Mouse (Mus musculus) CH12.LX (cell line): ENCODE measurements around the gene Hs3st3a1. TPM values are rescaled to one million over a fixed set of nuclear protein-coding genes. Genes with fewer than 3 reads are reported as not detected.

Source experiments
- DNase-seq: peaks from one replicate; pipeline ENCODE4 v3.0.0-alpha.2; 2013; ENCODE audit errors: extremely low read depth
- H3K27ac ChIP-seq: 2 replicates; pipeline ENCODE4 v1.5.1; 2012; ENCODE audit warnings: low read depth, mild to moderate bottlenecking, control low read depth, moderate library complexity; ENCODE audit not compliant: insufficient read depth
- H3K27me3 ChIP-seq: replicated peaks from 2 replicates; pipeline ENCODE3; 2012; ENCODE audit warnings: inconsistent platforms
- H3K36me3 ChIP-seq, 2 experiments: replicated peaks in 1 of 2; 2 replicates each; pipeline versions ENCODE3 to v1.6.1; 2012; ENCODE audit warnings: inconsistent platforms in 1 of 2, low read length in 1 of 2, mild to moderate bottlenecking in 1 of 2, mixed read lengths in 1 of 2, moderate library complexity in 1 of 2; ENCODE audit not compliant: control insufficient read depth in 1 of 2, insufficient read depth in 1 of 2
- H3K4me1 ChIP-seq, 2 experiments: 2 replicates each; pipeline ENCODE4 v1.6.1; 2012; ENCODE audit warnings: inconsistent platforms in 1 of 2, moderate library complexity in 1 of 2; ENCODE audit not compliant: insufficient read depth in 2 of 2, control insufficient read depth in 1 of 2
- H3K4me2 ChIP-seq: 2 replicates; pipeline ENCODE4 v1.6.1; 2012; ENCODE audit warnings: low read depth, mild to moderate bottlenecking, control low read depth; ENCODE audit not compliant: poor library complexity, insufficient read depth, severe bottlenecking
- H3K4me3 ChIP-seq, 3 experiments: fragments of 150-350 bp in 1 of 3; sonication (generic) in 1 of 3; replicated peaks in 1 of 3; 2 replicates each; pipeline versions ENCODE3 to v1.5.1; 2011 to 2012; ENCODE audit warnings: low read depth in 2 of 3, low read length in 2 of 3, mild to moderate bottlenecking in 2 of 3, moderate library complexity in 2 of 3, control low read depth in 1 of 3, improper control_type of control experiment in 1 of 3, inconsistent platforms in 1 of 3, mixed read lengths in 1 of 3; ENCODE audit not compliant: poor library complexity in 1 of 3
- H3K79me2 ChIP-seq: replicated peaks from 2 replicates; pipeline ENCODE4 v1.6.1; 2012; ENCODE audit warnings: mild to moderate bottlenecking, moderate library complexity; ENCODE audit not compliant: control insufficient read depth, poor library complexity, insufficient read depth, severe bottlenecking; ENCODE audit errors: extremely low read depth
- H3K9ac ChIP-seq: 2 replicates; pipeline ENCODE4 v1.6.1; 2012; ENCODE audit warnings: low read depth, mild to moderate bottlenecking, control low read depth, moderate library complexity; ENCODE audit not compliant: insufficient read depth
- H3K9me3 ChIP-seq: replicated peaks from 2 replicates; pipeline ENCODE3; 2012; ENCODE audit warnings: low read length, inconsistent platforms, mixed read lengths
- BHLHE40 ChIP-seq: IDR thresholded peaks from 2 replicates; pipeline ENCODE4 v1.6.1; 2011; ENCODE audit warnings: mild to moderate bottlenecking, low read depth, low read length, improper control_type of control experiment
- CHD1 ChIP-seq: IDR thresholded peaks from 2 replicates; pipeline ENCODE4 v1.6.1; 2012; ENCODE audit warnings: low read depth, low read length, improper control_type of control experiment, inconsistent platforms
- CTCF ChIP-seq, 2 experiments: IDR thresholded peaks in 1 of 2; conservative IDR thresholded peaks in 1 of 2; 2 replicates each; pipeline ENCODE4 v1.5.1; 2011 to 2012; ENCODE audit warnings: low read depth in 2 of 2, low read length in 2 of 2, improper control_type of control experiment in 1 of 2, inconsistent platforms in 1 of 2, mild to moderate bottlenecking in 1 of 2, moderate library complexity in 1 of 2
- E2F4 ChIP-seq: IDR thresholded peaks from 2 replicates; pipeline ENCODE4 v1.6.1; 2011; ENCODE audit warnings: low read depth, low read length, improper control_type of control experiment; ENCODE audit not compliant: insufficient replicate concordance
- ELF1 ChIP-seq: IDR thresholded peaks from 2 replicates; pipeline ENCODE4 v1.6.1; 2014; ENCODE audit warnings: low read depth, mild to moderate bottlenecking, inconsistent platforms, low read length, improper control_type of control experiment
- EP300 ChIP-seq: IDR thresholded peaks from 2 replicates; pipeline ENCODE4 v1.6.1; 2011; ENCODE audit warnings: low read length, improper control_type of control experiment
- HCFC1 ChIP-seq: IDR thresholded peaks from 2 replicates; pipeline ENCODE4 v1.6.1; 2012; ENCODE audit warnings: low read depth, mild to moderate bottlenecking, inconsistent platforms, low read length, improper control_type of control experiment
- IRF4 ChIP-seq: IDR thresholded peaks from 2 replicates; pipeline ENCODE4 v1.6.1; 2014; ENCODE audit warnings: low read depth, mild to moderate bottlenecking, inconsistent platforms, low read length, improper control_type of control experiment
- JUN ChIP-seq: IDR thresholded peaks from 2 replicates; pipeline ENCODE4 v1.6.1; 2011; ENCODE audit warnings: low read depth, mild to moderate bottlenecking, low read length, improper control_type of control experiment, moderate library complexity; ENCODE audit not compliant: insufficient read depth
- JUND ChIP-seq: conservative IDR thresholded peaks from 2 replicates; pipeline ENCODE4 v1.6.1; 2011; ENCODE audit warnings: low read depth, low read length, improper control_type of control experiment
- MAX ChIP-seq: IDR thresholded peaks from 2 replicates; pipeline ENCODE4 v1.6.1; 2011; ENCODE audit warnings: low read length, improper control_type of control experiment
- MEF2A ChIP-seq: IDR thresholded peaks from 2 replicates; pipeline ENCODE4 v1.6.1; 2014; ENCODE audit warnings: low read depth, mild to moderate bottlenecking, inconsistent platforms, low read length, improper control_type of control experiment, borderline replicate concordance
- MYC ChIP-seq: IDR thresholded peaks from 2 replicates; pipeline ENCODE4 v1.6.1; 2011; ENCODE audit warnings: low read depth, mild to moderate bottlenecking, improper control_type of control experiment, low read length
- NRF1 ChIP-seq: IDR thresholded peaks from 2 replicates; pipeline ENCODE4 v1.6.1; 2014; ENCODE audit warnings: low read depth, mild to moderate bottlenecking, inconsistent platforms, low read length, improper control_type of control experiment, moderate library complexity
- PAX5 ChIP-seq: IDR thresholded peaks from 2 replicates; pipeline ENCODE4 v1.6.1; 2012; ENCODE audit warnings: low read length, inconsistent platforms, mixed read lengths
- POLR2AphosphoS2 ChIP-seq: IDR thresholded peaks from 2 replicates; pipeline ENCODE4 v1.6.1; 2011; ENCODE audit warnings: low read depth, low read length, improper control_type of control experiment
- RAD21 ChIP-seq: IDR thresholded peaks from 2 replicates; pipeline ENCODE4 v1.6.1; 2011; ENCODE audit warnings: low read depth, mild to moderate bottlenecking, low read length, improper control_type of control experiment, moderate library complexity
- TBP ChIP-seq: conservative IDR thresholded peaks from 2 replicates; pipeline ENCODE4 v1.6.1; 2011; ENCODE audit warnings: low read depth, low read length, improper control_type of control experiment
- USF1 ChIP-seq: IDR thresholded peaks from 2 replicates; pipeline ENCODE4 v1.6.1; 2014; ENCODE audit warnings: low read depth, mild to moderate bottlenecking, inconsistent platforms, low read length, improper control_type of control experiment
- ZC3H11A ChIP-seq: IDR thresholded peaks from 2 replicates; pipeline ENCODE4 v1.6.1; 2012; ENCODE audit warnings: low read depth, mild to moderate bottlenecking, inconsistent platforms, low read length, improper control_type of control experiment
- ZKSCAN1 ChIP-seq: IDR thresholded peaks from 2 replicates; pipeline ENCODE4 v1.6.1; 2012; ENCODE audit warnings: low read depth, inconsistent platforms, low read length, improper control_type of control experiment, borderline replicate concordance
- ZNF384 ChIP-seq: IDR thresholded peaks from 2 replicates; pipeline ENCODE4 v1.6.1; 2012; ENCODE audit warnings: low read depth, low read length, improper control_type of control experiment, inconsistent platforms
- dilution Hi-C: fragments of 300-500 bp; cut with MboI; formaldehyde crosslinking; loops from 2 replicates; pipeline ENCODE4 v1.14.3; 2020; ENCODE audit warnings: low sequenced_read_pairs; ENCODE audit not compliant: extremely low pct_unique_long_range_greater_than_20kb, extremely low pct_ligation_motif_present
- in situ Hi-C: fragments of 300-500 bp; cut with MboI; formaldehyde crosslinking; loops from 3 replicates; pipeline ENCODE4 v1.14.3; 2019; ENCODE audit warnings: low sequenced_read_pairs, low pct_ligation_motif_present, low pct_unique_long_range_greater_than_20kb, mixed read lengths
- polyA plus RNA-seq: library from polyadenylated mRNA; unstranded; fragments of >175 nt; gene quantifications from 2 replicates; pipeline ENCODE4 v1.2.1, GENCODE M21; 2012; ENCODE audit warnings: low read depth; ENCODE audit not compliant: insufficient read length
- total RNA-seq, 2 experiments: library from RNA; depleted of rRNA; stranded (reverse); fragments of 300-350 nt in 1 of 2; fragments of >200 nt in 1 of 2; gene quantifications; 2 replicates each; pipeline ENCODE4 v1.2.3; 2012 to 2014

The Hs3st3a1 gene
- total and polyA plus RNA-seq, 3 experiments, result not detected

DNA sequence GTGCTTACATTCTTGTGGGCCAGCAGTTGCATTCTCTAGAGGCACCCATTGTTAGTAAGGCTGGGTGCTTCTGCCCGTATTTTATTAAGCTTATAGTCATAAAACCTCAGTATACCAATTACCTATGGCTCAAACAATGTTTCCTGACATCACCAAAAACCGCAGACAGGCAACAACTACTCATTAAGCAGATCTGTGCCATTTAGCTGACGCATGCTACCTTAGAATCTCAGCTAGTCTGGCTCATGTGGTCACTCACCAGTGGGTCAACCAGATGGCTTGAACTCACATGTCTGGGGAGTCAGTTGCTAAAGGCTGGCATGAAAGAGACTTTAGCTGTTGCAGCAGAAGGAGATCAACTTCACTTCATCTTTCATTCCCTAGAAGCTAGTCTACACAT is 67.9 kb downstream of the Hs3st3a1 start:
- Histone ChIP-seq H3K9me3 (no peaks in the 10 kb centered on the region), H3K79me2 (no peaks in the 10 kb centered on the region), H3K9ac (no peak overlapping the region), H3K36me3 (no peaks in the 10 kb centered on the region), H3K4me1 (peaks cover 0 to 9% of the 10 kb centered on the region in 2 experiments; a peak in 1 of 4 replicates), H3K27ac (no peak overlapping the region), H3K27me3 (no peaks in the 10 kb centered on the region), H3K4me3 (no peak overlapping the region)
- in situ Hi-C loops, result no loop called here
- dilution Hi-C loops, result no loop called here
- DNase-seq, result no peak
- TF ChIP-seq PAX5, result no peak
- no peak for TF ChIP-seq MEF2A
- no peak for TF ChIP-seq JUN
- no peak for TF ChIP-seq ZNF384
- no peak for TF ChIP-seq USF1
- TF ChIP-seq MYC, result no peak
- TF ChIP-seq TBP, result no peak
- TF ChIP-seq CTCF (conservative IDR thresholded peaks at IDR 0.05 in 1 of 2, IDR thresholded peaks at IDR 0.05 in 1 of 2; ENCODE audit: low read depth in 2 of 2, low read length in 2 of 2), result no peak
- TF ChIP-seq BHLHE40, result no peak
- no peak for TF ChIP-seq ZKSCAN1
- TF ChIP-seq HCFC1, result no peak
- no peak for TF ChIP-seq ZC3H11A
- no peak for TF ChIP-seq E2F4
- TF ChIP-seq, all 38 proteins: peak for 0
- H3K4me2 ChIP-seq, result no peak overlapping the region

DNA sequence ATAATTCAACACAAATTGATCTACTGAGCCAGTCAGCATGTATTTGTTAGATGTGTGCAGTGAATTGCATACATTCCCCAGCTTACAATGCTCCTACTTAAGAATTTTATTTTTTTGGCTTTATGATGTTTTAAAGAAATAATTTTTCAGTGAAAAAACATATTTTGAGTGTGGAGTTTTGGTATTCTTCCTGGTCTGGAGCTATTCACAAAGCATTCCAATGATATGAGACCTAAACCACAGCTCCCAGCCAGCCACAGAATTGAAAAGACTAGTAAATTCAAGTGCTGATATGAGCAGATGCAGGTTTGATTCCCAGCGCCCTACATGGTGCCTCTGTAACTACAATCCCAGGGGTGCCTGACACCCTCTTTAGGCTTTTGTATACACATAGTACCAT is 70.8 kb downstream of the Hs3st3a1 start:
- no peak overlapping the region for H3K4me3 ChIP-seq
- H3K9me3 ChIP-seq, result no peaks in the 10 kb centered on the region
- peaks cover 0 to 12% of the 10 kb centered on the region in 2 experiments; a peak in 2 of 4 replicates for H3K4me1 ChIP-seq
- H3K27me3 ChIP-seq, result no peaks in the 10 kb centered on the region
- H3K4me2 ChIP-seq, result no peak overlapping the region
- TF ChIP-seq MAX (no peak), POLR2AphosphoS2 (no peak), IRF4 (no peak), MYC (no peak), ZNF384 (no peak), CHD1 (no peak), NRF1 (no peak), ELF1 (no peak), ZKSCAN1 (no peak), EP300 (no peak), RAD21 (no peak), JUND (no peak)
- TF ChIP-seq, all 38 proteins: peak for 0
- no peak overlapping the region for H3K27ac ChIP-seq
- in situ Hi-C loops (no loop called here), dilution Hi-C loops (no loop called here)
- no peaks in the 10 kb centered on the region for H3K79me2 ChIP-seq
- no peaks in the 10 kb centered on the region for H3K36me3 ChIP-seq
- DNase-seq, result no peak
- H3K9ac ChIP-seq, result no peak overlapping the region
